Mouse (Mus musculus) ES-CJ7 (cell line): Measurements from ENCODE around the gene Maml2.

Source experiments
- DNase-seq: peaks from one replicate; pipeline ENCODE4 v3.0.0; 2011; ENCODE audit warnings: low read depth, low spot score

Gene Maml2

DNA sequence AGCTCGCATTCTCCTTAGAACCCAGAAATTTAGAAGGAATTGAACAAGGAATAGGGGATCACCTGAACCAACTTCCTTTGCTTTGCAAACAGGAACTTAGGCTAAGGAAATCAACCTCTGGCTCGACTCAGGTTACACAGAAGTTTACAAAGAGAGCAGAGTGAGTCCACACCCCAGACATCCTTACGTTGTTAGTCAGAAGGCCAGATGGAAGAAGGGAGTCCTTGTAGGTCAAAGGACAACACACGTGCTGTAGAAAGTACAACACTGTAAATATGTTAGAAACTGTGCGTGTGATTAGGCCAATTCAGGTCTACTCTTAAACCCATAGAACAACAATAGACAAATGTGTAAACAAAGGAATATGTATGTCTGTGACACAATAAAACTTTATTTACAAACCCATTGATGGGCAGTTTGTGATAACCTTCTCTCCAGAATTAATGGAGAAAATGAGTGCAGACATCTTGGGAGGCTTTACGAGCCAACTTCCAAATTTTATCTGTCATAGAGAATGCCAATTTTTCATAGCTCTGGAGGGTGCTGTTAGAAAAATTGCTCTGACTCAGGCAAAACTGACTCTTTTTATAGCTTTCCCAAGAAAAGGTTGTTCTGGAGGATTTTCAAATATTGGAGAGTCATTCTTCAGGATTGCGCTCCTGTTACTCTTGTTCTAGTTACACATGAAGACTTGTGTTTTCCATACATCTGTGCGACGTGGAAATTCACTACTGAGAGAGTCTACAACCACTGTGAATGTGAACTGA, 194.3 kb downstream of the Maml2 start:
- no peak for DNase-seq

DNA sequence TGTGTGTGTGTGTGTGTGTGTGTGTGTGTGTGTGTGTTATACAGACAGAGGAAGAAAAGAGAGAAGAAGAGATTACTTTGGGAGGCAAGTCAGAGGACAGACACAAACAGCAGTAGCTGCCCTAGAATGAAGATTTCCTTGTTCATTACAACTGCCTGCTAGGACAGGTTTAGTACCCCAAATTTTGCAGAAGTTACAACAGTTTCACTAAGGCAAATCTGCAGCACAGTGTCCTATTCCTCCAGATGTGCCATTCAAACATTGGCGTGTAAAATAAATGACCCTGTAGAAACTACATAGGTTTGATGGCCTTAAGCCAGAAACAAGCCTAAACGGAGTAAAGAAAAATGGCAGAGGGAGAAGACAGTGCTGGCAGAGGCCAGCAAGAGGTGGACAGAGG, 195.1 kb downstream of the Maml2 start:
- DNase-seq: no peak

GRCm38 (mm10) chr9:13493746-13494145, 196.0 kb downstream of the Maml2 start:
- no peak for DNase-seq

- no peak for DNase-seq
Measured at GRCm38 (mm10) chr9:13495530-13495929, 197.8 kb downstream of the Maml2 start.

DNA sequence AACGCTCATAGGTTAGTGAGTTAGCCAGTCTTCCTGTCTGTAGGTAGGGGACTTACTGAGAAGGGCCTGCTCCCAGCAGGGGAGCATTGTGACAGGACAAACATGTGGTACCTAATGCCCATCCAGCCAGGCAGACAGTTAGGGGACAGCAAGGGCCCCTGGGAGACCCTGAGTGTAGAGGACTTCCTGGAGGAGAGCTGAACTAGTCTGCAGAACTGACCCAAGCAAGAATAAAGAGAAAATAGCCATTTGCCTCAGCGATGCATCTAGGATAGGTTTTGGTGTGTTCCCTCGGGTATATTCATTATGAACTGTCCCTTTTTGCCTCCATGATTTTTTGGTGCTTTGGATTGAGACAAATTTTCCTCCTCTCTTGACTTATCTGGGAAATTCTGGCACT, 199.3 kb downstream of the Maml2 start:
- DNase-seq: no peak

GRCm38 (mm10) chr9:13497690-13498333, 200.1 kb downstream of the Maml2 start:
- peak; percentile 69 for DNase-seq

DNA sequence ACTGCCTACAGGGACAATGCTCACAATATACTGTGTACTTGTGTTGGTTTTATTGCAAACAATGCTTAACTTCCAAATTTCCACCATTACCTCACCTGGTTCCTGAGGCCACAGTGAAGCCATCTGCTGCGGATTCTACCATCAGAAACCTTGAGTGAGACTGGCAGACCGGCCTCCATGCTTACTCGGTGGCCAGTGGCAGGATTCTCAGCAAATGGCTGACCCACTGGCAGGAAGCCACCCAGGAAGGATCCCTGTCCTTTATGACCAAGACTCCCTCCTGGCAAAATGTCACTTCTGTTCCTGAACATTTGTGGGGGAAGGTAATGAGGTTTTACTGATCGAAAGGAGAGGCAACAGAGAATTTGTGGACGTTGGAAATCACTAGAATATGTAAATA, 202.3 kb downstream of the Maml2 start:
- no peak for DNase-seq

- DNase-seq: no peak
Measured at GRCm38 (mm10) chr9:13505024-13505423, 207.3 kb downstream of the Maml2 start.

GRCm38 (mm10) chr9:13506956-13507821, 209.4 kb downstream of the Maml2 start:
- no peak for DNase-seq

DNA sequence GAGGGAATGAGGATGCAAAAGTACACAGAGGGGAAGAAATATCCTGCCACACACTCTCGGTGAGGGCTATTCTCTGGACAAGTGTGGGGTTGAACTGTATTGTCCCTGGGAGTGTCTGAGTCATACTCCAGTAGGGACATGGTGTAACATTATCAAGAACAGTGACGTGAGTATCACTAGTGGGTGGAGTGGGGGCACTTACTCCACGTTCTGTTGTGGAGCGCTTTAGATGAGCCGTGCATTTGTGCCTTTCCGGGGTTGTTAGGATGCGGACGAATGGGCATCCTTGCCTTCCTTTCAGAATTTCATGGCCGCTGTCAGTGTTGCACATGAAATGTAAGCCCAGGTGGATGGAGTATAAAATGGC, 210.0 kb downstream of the Maml2 start:
- no peak for DNase-seq

GRCm38 (mm10) chr9:13509751-13510150, 212.0 kb downstream of the Maml2 start:
- DNase-seq: no peak

DNA sequence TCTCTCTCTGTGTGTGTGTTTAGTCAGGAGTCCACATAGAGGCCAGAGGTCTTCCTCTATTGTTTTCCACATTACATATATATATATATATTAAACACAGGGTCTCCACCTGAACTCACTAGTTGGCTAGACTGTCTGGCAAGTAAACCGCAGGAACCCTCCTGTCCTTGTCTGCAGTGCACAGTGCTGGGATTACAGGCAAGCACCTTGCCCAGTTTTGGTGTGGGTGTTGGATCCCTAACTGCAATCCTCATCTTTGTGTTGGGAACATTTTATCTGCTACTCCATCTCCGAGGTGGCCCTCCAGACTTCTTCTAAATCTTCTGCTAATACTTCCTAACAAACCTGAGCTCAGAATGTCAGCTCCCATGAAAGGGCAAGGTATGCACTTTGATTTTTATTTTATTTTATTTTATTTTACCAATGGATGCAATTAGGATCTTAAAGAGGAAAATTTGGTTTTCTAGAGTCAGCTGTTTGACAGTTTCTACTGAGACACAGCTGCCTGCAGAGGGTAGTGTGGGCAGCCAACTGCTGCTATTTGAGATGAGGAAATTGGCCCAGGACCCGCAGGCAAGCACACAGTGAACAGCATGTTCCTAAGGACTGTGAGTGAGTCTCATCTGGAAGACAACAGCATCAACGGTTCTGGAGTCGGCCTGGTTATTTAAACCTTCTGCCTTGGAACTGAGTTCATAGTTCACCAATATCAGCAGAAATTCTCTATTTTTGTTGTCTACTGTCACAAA, 213.0 kb downstream of the Maml2 start:
- no peak for DNase-seq

DNA sequence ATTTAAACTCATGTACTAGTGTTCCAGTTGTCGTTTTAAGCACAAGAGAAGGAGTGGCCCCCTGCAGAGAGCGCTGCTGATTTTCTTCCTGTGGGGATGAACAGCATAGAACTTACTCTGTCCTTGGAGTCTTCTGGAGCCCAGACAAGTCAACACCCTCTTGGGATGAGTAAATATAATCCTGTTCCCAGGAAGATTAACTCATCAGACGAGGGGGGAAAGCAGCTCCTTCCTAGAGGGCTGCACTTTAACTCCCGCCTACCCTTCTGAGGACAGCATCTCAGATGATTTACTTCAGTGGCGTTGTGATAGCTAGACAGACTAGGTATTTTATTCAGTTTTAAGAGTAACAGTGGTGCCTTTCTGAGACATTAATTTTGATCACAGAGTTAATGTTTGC, 215.4 kb downstream of the Maml2 start:
- DNase-seq: no peak

DNA sequence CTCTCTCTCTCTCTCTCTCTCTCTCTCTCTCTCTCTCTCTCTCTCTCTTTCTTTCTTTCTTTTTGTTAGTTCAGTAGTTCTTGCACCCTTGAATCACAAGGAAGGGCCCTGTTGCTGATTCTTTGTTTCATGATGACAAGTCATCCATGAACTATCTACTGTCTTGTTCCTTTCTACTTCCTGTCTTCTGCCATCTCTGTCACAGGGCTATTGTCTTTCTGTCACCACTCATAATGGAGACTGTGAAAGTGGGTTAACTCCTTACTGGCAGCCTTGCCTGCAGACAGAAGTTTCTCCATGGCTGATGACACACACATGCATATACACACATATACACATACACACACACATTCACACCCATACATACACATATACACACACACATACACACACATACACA, 216.7 kb downstream of the Maml2 start:
- no peak for DNase-seq

DNA sequence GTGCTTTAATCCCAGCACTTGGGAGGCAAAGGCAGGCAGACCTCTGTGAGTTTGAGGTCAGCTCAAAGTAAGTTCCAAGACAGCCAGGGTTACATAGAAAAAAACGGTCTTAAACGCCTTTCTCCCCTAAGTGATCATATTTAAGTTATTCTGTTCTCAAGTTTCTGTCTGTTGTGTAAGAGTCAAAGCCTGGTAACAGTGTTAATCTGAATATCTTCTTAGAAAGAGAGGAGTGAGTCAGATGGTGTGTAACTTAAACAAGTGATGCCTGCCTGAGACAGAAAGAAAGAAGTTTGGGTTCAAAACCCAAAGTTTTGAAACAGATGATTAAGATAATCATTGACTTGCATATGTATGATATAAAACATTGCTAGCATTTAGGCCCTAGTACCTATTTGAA, 218.2 kb downstream of the Maml2 start:
- no peak for DNase-seq

GRCm38 (mm10) chr9:13518031-13518430, 220.3 kb downstream of the Maml2 start:
- no peak for DNase-seq

GRCm38 (mm10) chr9:13518441-13518971, 220.7 kb downstream of the Maml2 start:
- no peak for DNase-seq

DNA sequence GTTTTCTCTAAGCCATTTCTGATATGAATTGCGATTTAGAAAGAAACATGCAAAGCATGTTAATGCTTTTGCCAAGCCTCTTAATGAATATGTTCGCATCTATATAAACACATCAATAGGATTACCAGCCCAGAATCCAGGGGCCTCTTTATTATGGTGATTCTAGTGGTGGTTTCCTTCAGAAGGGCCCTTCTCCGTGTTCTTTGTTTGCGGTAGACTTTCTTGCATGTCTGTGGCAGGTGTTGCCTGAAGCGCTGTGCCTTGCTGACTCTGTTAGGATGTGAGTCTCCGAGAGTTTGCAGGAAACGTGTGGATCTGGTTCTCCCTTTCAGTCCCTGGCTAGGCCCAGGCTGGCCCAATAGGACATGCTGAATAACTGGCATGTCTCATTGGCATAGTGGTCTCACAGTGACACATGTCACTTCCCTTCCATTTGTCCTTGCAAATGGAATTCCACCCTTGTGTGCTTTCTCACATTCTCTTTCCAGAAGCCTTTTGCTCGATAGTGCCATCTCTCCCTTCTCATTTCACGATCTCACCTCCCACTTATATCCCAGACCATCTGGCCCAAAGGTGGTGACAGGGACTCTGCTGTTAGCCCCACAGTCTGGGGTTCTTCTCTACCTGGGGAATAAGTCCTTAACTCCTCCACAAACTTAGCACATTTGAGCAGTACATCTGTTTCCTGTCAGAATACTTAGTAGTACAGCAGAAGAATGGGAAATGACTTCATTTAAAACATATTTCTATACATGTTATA, 224.5 kb downstream of the Maml2 start:
- peak; percentile 26 for DNase-seq

GRCm38 (mm10) chr9:13523046-13523445, 225.3 kb downstream of the Maml2 start:
- no peak for DNase-seq

GRCm38 (mm10) chr9:13525075-13525474, 227.3 kb downstream of the Maml2 start:
- no peak for DNase-seq
